Mouse (Mus musculus) CD4-positive helper T cell, adult 2 months (primary cell): ENCODE results near the gene Dus3l.

Source experiments
- DNase-seq: peaks from one replicate; pipeline ENCODE4 v3.0.0-alpha.2; 2012; ENCODE audit warnings: low read depth, missing footprints, low spot score

Dus3l gene

GRCm38 (mm10) chr17:56792588-56792987, 28.0 kb downstream of the Dus3l start:
- no peak for DNase-seq

GRCm38 (mm10) chr17:56793614-56794319, 29.2 kb downstream of the Dus3l start:
- DNase-seq, result no peak

- DNase-seq, result no peak
Measured at GRCm38 (mm10) chr17:56799276-56799675, 34.7 kb downstream of the Dus3l start.

GRCm38 (mm10) chr17:56802065-56802464, 37.5 kb downstream of the Dus3l start:
- DNase-seq, result no peak

- no peak for DNase-seq
Measured at GRCm38 (mm10) chr17:56804952-56805351, 40.4 kb downstream of the Dus3l start.

GRCm38 (mm10) chr17:56805784-56806183, 41.2 kb downstream of the Dus3l start:
- DNase-seq, result no peak

GRCm38 (mm10) chr17:56808518-56808917, 44.0 kb downstream of the Dus3l start:
- peak; percentile 56 for DNase-seq

- DNase-seq, result no peak
Measured at GRCm38 (mm10) chr17:56810245-56810644, 45.7 kb downstream of the Dus3l start.

- DNase-seq, result peak; percentile 56
Measured at GRCm38 (mm10) chr17:56814316-56815056, 49.9 kb downstream of the Dus3l start.

GRCm38 (mm10) chr17:56815057-56815345, 50.4 kb downstream of the Dus3l start:
- DNase-seq, result no peak

GRCm38 (mm10) chr17:56818067-56818636, 53.6 kb downstream of the Dus3l start:
- DNase-seq, result no peak

GRCm38 (mm10) chr17:56819032-56819545, 54.5 kb downstream of the Dus3l start:
- DNase-seq, result no peak
